Mouse (Mus musculus) cerebellum, postnatal 14 days (tissue): ENCODE data around the gene Olfr147.
A peak's percentile ranks its signal among the peaks of the same experiment; 100 is the strongest.
"Not testable (repeated sequence)": the region's sequence is repeated elsewhere in the genome, so short reads cannot be mapped to it uniquely, and the experiment has no call there.

Source experiments
- DNase-seq, 2 experiments: peaks; one replicate each; pipeline ENCODE4 v3.0.0; 2021; ENCODE audit warnings: mixed read lengths in 2 of 2

Olfr147 gene

DNA sequence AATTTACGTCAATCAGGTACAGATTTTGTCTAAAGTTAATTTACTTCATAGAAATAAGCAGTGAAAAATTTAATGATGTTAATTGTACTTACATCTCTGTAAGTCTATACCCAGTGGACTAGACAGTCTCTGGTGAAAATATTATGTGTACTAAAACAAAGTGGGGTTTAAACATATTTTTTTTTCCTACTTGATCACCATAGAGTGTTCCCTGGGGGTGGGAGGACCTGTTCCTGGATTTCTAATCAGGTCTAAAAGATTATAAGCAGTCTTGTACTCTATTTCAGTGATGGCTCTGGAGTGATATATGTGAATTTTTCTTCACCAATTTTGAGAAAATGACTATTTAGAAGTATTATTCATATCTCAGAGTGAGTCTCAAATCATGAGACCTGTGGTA lies at the start of gene Olfr147:
Olfr147 (plus strand) TSS at position 301 of the 400 bp plus-strand sequence.
- no peak for DNase-seq

DNA sequence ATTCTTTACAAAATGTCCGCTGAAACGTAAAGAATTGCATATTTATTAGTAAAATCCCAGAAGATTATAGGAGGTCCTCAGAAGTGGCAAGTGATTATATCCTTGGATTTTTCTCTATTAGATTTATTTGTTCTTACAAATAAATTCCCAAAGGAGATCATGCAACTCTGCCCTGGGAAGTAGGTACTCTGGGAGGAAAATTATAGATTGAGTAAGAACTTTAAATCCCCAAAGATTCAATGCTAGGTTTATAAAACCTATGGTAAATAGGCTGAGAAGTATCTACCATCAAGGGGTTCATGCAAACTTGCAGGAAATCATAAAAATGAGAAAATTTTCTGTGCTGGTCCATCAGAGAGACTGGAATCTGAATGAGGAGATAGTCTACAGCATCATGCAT lies 34.9 kb upstream of the Olfr147 start, which contains the start of gene Olfr250:
Olfr250 (plus strand) TSS at position 301 of the 400 bp plus-strand sequence.
- no peak for DNase-seq

DNA sequence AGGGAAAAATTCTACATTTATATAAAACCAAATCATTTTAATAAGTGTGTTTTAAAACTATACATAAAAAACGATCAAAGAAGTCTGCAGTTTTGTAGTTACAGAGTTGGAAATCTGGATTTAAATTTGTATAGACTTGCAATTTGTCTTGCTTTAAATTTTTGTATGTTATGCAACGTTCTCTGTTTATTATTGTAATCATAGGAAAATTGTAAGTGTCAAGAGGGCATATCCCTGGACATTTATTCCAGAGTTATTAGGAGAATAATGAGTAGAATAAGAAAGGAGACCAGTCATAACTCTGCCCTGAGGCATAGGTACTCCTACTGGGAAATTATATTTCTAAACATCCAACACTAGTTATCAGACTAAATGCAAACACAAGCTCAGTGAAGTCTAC lies 24.7 kb upstream of the Olfr147 start, which contains the start of gene Olfr251:
Olfr251 (plus strand) TSS at position 301 of the 400 bp plus-strand sequence.
- no peak for DNase-seq

DNA sequence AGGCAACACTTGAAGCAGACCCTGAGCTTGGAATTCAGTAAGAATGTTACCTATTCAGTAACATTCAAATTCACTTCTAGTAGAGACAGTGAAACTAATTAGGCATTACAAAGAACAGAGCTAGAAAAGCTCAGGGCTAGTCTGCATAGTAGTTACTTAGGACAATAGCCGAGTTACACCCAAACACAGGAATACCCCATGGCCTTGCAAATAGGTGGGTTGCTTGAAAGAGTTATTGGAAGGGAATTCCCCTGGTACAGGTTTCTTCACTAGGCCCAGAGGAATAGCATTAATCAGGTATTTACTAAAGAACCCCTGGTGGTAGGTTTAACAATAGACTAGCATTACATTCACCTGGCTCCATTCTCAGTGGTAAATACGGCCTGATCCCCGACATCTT lies 6.0 kb downstream of the Olfr147 start:
- not testable (repeated sequence) for DNase-seq

DNA sequence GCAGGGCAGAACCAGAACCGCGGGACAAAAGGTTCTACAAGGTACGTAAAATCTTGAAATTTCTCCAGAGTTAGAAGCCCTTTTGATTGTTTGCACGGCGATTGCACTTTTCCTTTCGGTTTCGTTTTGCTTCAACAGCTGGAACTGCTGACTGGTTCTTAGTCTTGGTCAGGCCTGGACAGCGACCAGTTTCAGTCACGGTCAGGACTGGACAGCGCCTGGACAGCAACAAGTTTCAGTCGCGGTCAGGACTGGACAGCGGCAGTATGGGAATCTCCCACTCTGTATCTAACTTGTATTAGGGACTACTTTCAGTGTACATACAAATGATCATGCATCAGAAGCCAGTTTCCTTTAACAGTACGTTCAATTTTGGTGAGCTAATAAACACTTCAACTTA lies 12.0 kb downstream of the Olfr147 start:
- not testable (repeated sequence) for DNase-seq

DNA sequence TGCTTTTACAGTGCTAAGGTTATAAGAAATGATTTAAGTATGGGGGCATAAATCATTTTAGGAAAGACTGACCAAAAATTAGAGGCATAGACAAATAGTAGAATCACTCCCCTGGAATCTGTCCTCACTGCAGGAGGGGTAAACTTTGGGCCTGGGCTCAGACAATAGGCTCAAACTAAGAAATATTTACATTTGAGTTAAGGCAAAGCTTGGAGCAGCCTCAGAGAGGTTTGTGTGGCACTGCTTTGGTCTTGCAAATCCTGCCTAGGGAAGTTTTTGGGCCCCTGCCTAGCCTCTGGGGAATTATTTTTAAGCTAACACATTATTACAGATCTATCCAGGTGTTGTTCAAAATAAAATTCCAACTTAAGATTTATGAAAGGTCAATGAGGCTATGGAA lies 22.3 kb downstream of the Olfr147 start:
- DNase-seq = no peak

DNA sequence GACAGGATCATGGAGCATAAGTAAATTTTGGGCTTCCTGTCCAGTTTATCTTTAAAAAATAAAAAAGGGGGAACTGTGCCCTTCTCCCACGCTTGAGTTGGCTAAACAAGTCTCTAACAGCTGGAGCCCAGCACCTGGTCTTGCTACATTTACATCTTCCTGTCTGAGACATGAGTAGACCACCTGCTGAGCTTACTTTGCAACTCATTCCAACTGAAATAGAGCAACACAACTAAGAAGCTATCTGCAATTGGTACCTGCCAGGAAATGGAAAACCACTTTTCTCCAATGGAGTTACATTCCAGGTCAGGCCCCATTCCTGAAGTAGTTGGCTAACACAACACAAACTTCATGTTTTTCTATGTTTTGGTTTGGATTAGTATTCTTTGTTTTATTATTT lies 25.5 kb downstream of the Olfr147 start:
- DNase-seq = peak in 1 of 2 experiments; percentile 1

DNA sequence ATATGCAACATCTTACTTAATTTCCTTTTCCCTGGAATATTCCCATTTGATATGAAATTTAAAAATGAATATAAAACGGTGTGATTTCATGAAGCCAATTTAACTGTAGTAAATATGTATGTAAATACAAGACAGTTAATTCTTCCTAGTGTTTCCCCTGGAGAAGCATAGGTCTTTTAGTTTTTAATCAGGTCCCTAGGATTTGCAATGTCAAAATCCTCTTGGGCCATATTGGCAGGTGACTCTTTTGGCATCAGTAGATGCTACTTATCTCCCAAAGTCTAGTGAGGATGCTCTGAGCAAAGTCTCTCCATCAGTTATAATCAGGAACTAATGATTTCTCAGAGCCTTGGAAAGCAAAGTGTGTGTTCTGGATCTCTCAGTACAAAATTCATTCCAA lies 27.7 kb downstream of the Olfr147 start, which contains the start of gene Olfr901:
Olfr901 (plus strand) TSS at position 301 of the 400 bp plus-strand sequence.
- DNase-seq = no peak

DNA sequence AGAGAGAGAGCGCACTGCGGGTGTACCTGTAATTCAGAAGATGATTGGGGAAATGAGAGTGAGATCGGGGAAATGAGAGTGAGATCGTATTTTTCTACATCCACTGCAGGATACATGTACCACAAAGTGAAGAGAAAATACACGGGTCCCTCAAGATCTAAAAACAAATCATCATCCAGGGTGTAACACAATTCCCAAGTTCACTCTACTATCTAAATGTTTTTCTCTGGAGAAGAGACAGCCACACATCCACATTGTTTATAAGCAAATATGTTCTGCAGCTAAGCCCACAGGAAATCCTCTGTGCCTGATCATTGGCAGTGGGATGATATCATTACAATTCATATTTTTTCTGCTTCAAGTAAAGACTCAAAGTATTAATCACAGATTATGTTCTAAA lies 45.9 kb downstream of the Olfr147 start, which contains the start of gene Olfr902:
Olfr902 (plus strand) TSS at position 301 of the 400 bp plus-strand sequence.
- DNase-seq = no peak
